Mouse (Mus musculus) MEL (cell line): Measurements from ENCODE around the gene B430306N03Rik. TPM values are rescaled to one million over a fixed set of nuclear protein-coding genes. Genes with fewer than 3 reads are reported as not detected.
A peak's percentile ranks its signal among the peaks of the same experiment; 100 is the strongest.
"Not testable (repeated sequence)": the region's sequence is repeated elsewhere in the genome, so short reads cannot be mapped to it uniquely, and the experiment has no call there.

ENCODE experiments used
- DNase-seq: peaks from one replicate; pipeline ENCODE4 v3.0.0; 2011; ENCODE audit warnings: low read depth, low spot score
- H3K27ac ChIP-seq: 2 replicates; pipeline ENCODE4 v1.5.1; 2012; ENCODE audit warnings: low read depth, mild to moderate bottlenecking, control low read depth, low read length, moderate library complexity; ENCODE audit not compliant: control insufficient read depth
- H3K27me3 ChIP-seq, 2 experiments: fragments of 150-350 bp in 1 of 2; sonication (generic) in 1 of 2; 2 replicates each; pipeline ENCODE4 v1.6.1; 2012; ENCODE audit warnings: low read length in 2 of 2, mild to moderate bottlenecking in 2 of 2, improper control_type of control experiment in 1 of 2, moderate library complexity in 1 of 2; ENCODE audit not compliant: insufficient read depth in 2 of 2, control insufficient read depth in 1 of 2
- H3K36me3 ChIP-seq, 2 experiments: 2 replicates each; pipeline ENCODE4 v1.6.1; 2012 to 2014; ENCODE audit warnings: low read length in 2 of 2, improper control_type of control experiment in 1 of 2, inconsistent platforms in 1 of 2, mild to moderate bottlenecking in 1 of 2; ENCODE audit not compliant: insufficient read depth in 2 of 2, control insufficient read depth in 1 of 2
- H3K4me1 ChIP-seq, 2 experiments: fragments of 150-350 bp in 1 of 2; sonication (generic) in 1 of 2; 2 replicates each; pipeline ENCODE4 v1.6.1; 2012; ENCODE audit warnings: low read length in 2 of 2, improper control_type of control experiment in 1 of 2, mild to moderate bottlenecking in 1 of 2; ENCODE audit not compliant: insufficient read depth in 2 of 2, control insufficient read depth in 1 of 2
- H3K4me3 ChIP-seq, 2 experiments: fragments of 150-350 bp in 1 of 2; sonication (generic) in 1 of 2; 2 replicates each; pipeline ENCODE4 v1.5.1; 2012; ENCODE audit warnings: low read depth in 2 of 2, low read length in 2 of 2, mild to moderate bottlenecking in 2 of 2, moderate library complexity in 2 of 2, control low read depth in 1 of 2, improper control_type of control experiment in 1 of 2; ENCODE audit not compliant: control insufficient read depth in 1 of 2, insufficient read depth in 1 of 2
- H3K79me2 ChIP-seq: 2 replicates; pipeline ENCODE4 v1.6.1; 2012; ENCODE audit warnings: mild to moderate bottlenecking, low read length, moderate library complexity; ENCODE audit not compliant: control insufficient read depth, poor library complexity, insufficient read depth
- H3K9ac ChIP-seq: 2 replicates; pipeline ENCODE4 v1.6.1; 2012; ENCODE audit warnings: low read depth, mild to moderate bottlenecking, control low read depth, low read length, moderate library complexity; ENCODE audit not compliant: control insufficient read depth, poor library complexity, severe bottlenecking
- H3K9me3 ChIP-seq: fragments of 150-350 bp; sonication (generic); replicated peaks from 2 replicates; pipeline ENCODE4 v1.6.1; 2012; ENCODE audit warnings: mild to moderate bottlenecking, low read length, improper control_type of control experiment, moderate library complexity; ENCODE audit not compliant: insufficient read depth
- BHLHE40 ChIP-seq: IDR thresholded peaks from 2 replicates; pipeline ENCODE4 v1.6.1; 2012; ENCODE audit warnings: low read depth, mild to moderate bottlenecking, inconsistent platforms, low read length, improper control_type of control experiment, borderline replicate concordance
- EP300 ChIP-seq, 2 experiments: IDR thresholded peaks; 2 replicates each; pipeline ENCODE4 v1.6.1; 2011; ENCODE audit warnings: improper control_type of control experiment in 2 of 2, low read length in 2 of 2, low read depth in 1 of 2, mild to moderate bottlenecking in 1 of 2
- ETS1 ChIP-seq: IDR thresholded peaks from 2 replicates; pipeline ENCODE4 v1.6.1; 2012; ENCODE audit warnings: low read depth, mild to moderate bottlenecking, inconsistent platforms, low read length, improper control_type of control experiment, moderate library complexity
- GABPA ChIP-seq: IDR thresholded peaks from 2 replicates; pipeline ENCODE4 v1.6.1; 2012; ENCODE audit warnings: low read depth, mild to moderate bottlenecking, inconsistent platforms, low read length, improper control_type of control experiment, moderate library complexity
- MAX ChIP-seq: IDR thresholded peaks from 2 replicates; pipeline ENCODE4 v1.6.1; 2011; ENCODE audit warnings: low read length, improper control_type of control experiment
- MEF2A ChIP-seq: IDR thresholded peaks from 2 replicates; pipeline ENCODE4 v1.6.1; 2014; ENCODE audit warnings: low read depth, mild to moderate bottlenecking, inconsistent platforms, low read length, improper control_type of control experiment; ENCODE audit not compliant: poor library complexity, insufficient replicate concordance, severe bottlenecking; ENCODE audit errors: extremely low read depth
- RAD21 ChIP-seq: IDR thresholded peaks from 2 replicates; pipeline ENCODE4 v1.6.1; 2011; ENCODE audit warnings: mild to moderate bottlenecking, low read depth, low read length, improper control_type of control experiment
- TCF12 ChIP-seq: IDR thresholded peaks from 2 replicates; pipeline ENCODE4 v1.6.1; 2014; ENCODE audit warnings: low read depth, mild to moderate bottlenecking, inconsistent platforms, low read length, improper control_type of control experiment, moderate library complexity
- USF1 ChIP-seq: IDR thresholded peaks from 2 replicates; pipeline ENCODE4 v1.6.1; 2014; ENCODE audit warnings: low read depth, mild to moderate bottlenecking, inconsistent platforms, low read length, improper control_type of control experiment, moderate library complexity
- polyA plus RNA-seq, 2 experiments: library from polyadenylated mRNA; stranded (reverse) in 1 of 2; unstranded in 1 of 2; fragments of >175 nt in 1 of 2; fragments of >200 nt in 1 of 2; gene quantifications; 2 replicates each; pipeline versions ENCODE4 v1.2.1 to v1.2.4; 2012; ENCODE audit warnings: low replicate concordance in 2 of 2, low read depth in 1 of 2; ENCODE audit not compliant: insufficient read length in 2 of 2, insufficient read depth in 1 of 2, missing spikeins in 1 of 2
- total RNA-seq: library from RNA; depleted of rRNA; stranded (reverse); fragments of 300-350 nt; gene quantifications from 2 replicates; pipeline ENCODE4 v1.2.3, GENCODE M21; 2012

Gene B430306N03Rik
- total and polyA plus RNA-seq, 3 experiments, result 0.19 to 0.68 TPM; not detected in 1

DNA sequence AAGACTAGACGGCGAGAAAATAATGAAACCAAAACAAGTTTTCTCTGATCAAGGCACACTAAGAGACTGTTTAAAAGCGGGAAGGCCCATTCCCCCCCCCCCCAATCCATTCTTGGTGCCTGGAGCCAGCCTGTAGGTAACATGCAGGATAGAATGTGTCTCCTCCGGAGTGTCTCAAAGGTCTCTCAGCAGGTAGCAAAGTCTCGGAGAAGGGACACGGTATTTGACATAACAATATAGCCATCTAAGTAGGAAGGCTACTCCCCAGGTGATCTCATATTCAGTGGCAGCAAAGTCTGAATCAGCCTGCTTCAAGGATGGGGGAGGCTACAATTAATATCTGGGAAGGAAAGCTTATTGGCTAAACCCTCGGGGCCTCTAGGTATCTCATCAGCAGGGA lies 37.0 kb downstream of the B430306N03Rik start:
- not testable (repeated sequence) for H3K27me3 ChIP-seq, H3K36me3 ChIP-seq, H3K9me3 ChIP-seq, DNase-seq, H3K79me2 ChIP-seq, H3K9ac ChIP-seq, H3K27ac ChIP-seq, H3K4me1 ChIP-seq, H3K4me3 ChIP-seq

DNA sequence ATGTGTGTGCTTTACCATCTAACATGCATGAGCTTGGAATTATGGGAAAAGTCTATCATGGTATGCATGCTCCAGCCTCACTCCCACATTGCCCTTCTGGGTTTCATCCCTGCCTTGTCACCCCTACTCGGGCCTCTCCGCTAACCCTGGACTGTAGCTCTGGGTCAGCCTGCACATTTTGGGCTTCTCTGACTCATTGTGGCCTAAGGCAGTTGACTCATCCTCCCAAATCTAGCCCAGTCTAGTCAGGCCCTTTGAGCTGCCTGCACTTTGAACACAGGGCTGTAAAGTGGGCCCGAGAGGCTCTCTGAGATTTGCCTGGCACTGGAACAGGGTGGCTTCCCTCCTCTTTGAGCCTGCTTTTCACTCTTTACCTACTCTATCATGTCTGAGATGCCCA lies 39.9 kb downstream of the B430306N03Rik start:
- peaks cover 5 to 20% of the 10 kb centered on the region in 2 experiments for H3K4me1 ChIP-seq
- H3K27me3 ChIP-seq, result no peaks in the 10 kb centered on the region
- no peak overlapping the region for H3K4me3 ChIP-seq
- no peaks in the 10 kb centered on the region for H3K79me2 ChIP-seq
- no peak overlapping the region for H3K27ac ChIP-seq
- DNase-seq, result no peak
- peaks cover 0 to 14% of the 10 kb centered on the region in 2 experiments; a peak in 2 of 4 replicates for H3K36me3 ChIP-seq
- H3K9ac ChIP-seq, result no peak overlapping the region
- TF ChIP-seq RAD21 (no peak), MAX (no peak), TCF12 (no peak), BHLHE40 (no peak), ETS1 (no peak)
- no peaks in the 10 kb centered on the region for H3K9me3 ChIP-seq

DNA sequence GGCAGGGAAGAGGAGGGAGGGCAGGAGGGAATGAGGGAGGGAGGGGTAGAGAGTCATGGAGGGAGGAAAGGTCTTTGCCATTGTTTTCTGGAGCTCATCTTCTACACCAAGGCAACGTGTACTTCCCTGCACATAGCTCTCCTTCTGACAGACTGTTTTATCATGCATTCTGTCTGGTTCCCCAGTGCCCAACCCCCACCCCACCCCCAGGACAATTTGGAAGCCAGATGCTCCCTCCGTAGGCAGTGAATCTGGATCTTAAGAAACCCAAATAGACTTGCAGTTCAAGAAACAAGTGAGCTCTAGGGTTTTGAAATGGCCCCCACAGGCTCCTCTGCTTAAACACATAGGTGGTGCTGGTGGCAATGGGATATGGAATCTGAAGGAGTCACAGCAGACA lies 42.0 kb downstream of the B430306N03Rik start:
- DNase-seq, result no peak
- Histone ChIP-seq H3K27me3 (no peaks in the 10 kb centered on the region), H3K79me2 (no peaks in the 10 kb centered on the region), H3K4me1 (peaks cover 15 to 38% of the 10 kb centered on the region in 2 experiments), H3K9ac (no peak overlapping the region), H3K27ac (no peak overlapping the region), H3K9me3 (no peaks in the 10 kb centered on the region), H3K4me3 (no peak overlapping the region), H3K36me3 (peaks cover 0 to 27% of the 10 kb centered on the region in 2 experiments; a peak in 2 of 4 replicates)
- no peak for TF ChIP-seq MAX
- no peak for TF ChIP-seq RAD21
- no peak for TF ChIP-seq EP300 (IDR thresholded peaks at IDR 0.05; ENCODE audit: low read depth in 1 of 2, low read length in 2 of 2)
- no peak for TF ChIP-seq MEF2A

DNA sequence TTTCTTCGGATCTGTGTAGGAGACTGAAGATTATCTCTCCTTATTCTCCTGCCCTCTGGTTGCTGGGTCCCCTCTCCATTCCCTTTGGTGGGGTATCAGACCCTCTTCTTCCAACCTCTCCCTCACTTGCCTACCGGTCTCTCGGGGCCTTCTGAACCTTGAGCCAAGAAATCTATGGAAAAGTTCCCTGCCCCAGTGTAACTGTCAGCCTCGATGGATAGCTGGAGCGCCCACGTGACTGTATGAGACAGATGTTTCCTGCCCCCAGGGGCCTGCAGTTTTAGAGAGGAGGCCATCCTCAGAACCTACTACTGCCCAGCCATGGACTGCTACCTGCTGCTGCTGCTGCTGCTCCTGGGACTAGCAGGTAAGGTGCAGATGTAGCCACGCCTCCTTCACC lies 43.7 kb downstream of the B430306N03Rik start, which contains the start of gene Treml1:
Gene Treml1 (plus strand): TSS at position 301 of the 400 bp plus-strand sequence.
- Histone ChIP-seq H3K36me3 (peaks cover 0 to 33% of the 10 kb centered on the region in 2 experiments; a peak in 2 of 4 replicates), H3K9me3 (no peaks in the 10 kb centered on the region), H3K9ac (peak within 1 kb of the TSS; percentile 30), H3K79me2 (no peaks in the 10 kb centered on the region), H3K4me1 (peaks cover 19 to 53% of the 10 kb centered on the region in 2 experiments), H3K27ac (peak within 1 kb of the TSS; percentile 90), H3K4me3 (no peak within 1 kb of the TSS), H3K27me3 (no peaks in the 10 kb centered on the region)
- TF ChIP-seq GABPA (no peak), USF1 (peak; percentile 70)
- DNase-seq, result no peak
